Mouse (Mus musculus): ENCODE data around the gene Akap6.
"Not testable (repeated sequence)": the region's sequence is repeated elsewhere in the genome, so short reads cannot be mapped to it uniquely, and the experiment has no call there.

Akap6 gene

DNA sequence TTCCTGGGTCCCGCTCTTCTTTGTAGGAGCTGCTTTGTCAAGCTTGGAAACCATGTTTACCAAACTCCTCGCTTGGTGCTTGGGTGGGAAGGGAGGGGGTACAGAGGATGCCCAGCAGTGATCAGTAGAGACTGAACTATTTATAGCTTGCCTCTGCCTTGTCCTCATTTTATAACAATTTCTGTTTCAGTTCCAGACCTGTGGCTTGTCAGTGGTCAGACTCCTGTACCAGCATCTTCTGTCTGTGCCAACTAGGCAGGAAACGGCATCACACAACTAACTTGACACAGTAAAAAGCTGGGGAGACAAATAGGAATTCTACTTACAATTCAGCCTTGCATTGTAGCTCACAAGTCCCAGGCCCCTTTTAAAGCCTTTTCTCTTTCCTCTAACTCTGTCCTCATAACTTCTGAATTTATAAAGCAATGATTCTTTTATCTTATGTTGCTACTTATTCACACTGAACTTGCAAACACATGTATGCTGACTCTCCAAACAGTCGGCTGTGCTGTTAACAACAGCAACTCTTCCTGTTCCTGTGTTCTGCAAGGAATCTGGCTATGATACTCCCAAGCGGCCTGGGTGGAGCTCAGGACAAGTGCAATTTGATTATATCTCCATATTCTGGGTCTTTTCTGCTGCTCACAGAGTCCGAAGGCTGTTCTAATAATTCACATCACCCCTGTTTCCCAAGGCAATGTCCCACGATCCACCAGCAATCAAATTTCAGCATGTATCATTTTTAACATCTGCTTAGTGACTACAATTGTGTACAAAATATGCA is 12.9 kb downstream of the Akap6 start:
- no peak for DNase-seq (ENCODE audit: low read depth, low spot score)

DNA sequence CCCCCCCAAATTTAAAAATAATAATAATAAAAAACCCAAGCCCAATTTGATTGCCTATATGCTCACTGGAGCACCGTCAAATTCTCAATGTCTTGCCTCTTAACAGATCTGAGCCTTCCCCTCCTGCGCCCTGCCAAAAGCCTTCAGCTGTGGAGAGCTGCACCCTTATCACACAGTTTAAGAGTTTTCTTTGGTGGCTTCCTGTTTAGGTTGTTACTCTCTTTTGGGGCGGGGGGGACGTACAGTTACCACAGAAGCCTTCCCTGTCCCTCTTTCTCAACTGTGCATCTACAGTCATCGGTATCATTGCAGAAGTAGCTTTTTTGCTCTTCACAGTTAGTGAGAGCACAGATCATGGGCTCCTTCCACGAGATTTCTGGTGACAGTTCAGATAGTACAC is 19.2 kb downstream of the Akap6 start:
- DNase-seq (ENCODE audit: low read depth, low spot score): no peak

DNA sequence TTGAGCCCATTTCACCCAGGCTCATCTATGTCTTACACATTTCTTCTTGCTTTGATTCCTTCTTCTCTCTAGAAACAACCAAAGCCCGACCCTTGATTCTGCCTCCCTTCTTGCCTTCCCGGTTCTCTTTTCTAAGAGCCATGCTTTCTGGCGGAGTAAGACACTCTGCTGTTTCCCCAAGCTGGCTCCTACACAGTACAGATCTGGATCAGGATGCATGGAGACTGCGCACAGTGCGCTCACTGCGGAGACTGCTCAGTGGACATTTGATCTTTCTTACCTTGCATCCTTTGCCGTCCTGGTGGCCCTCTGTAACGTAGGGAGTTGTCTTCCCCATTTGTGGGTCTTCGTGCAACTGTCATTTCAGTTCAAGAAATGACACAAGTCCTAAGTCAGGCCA is 20.0 kb downstream of the Akap6 start:
- peak; percentile 53 for DNase-seq (ENCODE audit: low read depth, low spot score)

DNA sequence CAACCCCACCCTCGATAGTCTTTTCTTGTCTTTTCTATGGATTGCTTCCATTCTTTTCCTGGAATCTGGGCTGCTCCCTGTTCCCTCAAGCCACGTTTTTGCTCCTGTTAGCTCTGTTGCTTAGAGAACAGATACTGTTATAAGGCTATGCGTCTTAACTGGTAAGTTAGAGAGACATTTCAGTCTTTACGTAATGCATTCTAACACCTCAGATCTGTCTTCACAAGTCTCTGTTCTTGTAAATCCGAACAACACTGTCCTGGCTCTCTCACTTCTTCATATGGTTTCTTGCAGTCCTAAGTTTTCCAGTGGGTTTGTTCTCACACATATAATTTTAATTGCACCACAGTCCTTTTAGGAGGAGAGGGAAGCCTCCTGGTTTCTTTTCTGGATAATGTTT is 20.5 kb downstream of the Akap6 start:
- DNase-seq (ENCODE audit: low read depth, low spot score): peak; percentile 76

DNA sequence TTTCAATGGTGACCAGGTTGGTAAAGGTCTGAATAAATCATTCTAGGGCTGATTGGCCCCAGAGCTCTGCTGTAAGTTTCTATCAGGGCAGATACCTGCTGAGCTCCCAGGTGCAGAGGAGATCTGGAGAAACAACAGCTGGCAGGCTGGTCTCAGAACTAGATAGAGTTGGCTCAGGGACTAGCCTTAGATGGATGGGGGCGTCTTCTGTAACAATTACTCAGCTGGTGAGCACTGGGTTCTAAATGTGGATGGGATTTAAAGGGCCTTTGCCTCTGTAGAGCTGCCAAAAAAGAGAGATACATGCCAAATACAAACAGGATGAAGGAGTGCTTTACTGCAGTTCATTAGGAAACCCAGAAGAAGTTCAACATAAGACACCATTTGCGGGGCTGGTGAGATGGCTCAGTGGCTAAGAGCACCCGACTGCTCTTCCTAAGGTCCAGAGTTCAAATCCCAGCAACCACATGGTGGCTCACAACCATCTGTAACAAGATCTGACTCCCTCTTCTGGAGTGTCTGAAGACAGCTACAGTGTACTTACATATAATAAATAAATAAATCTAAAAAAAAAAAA is 24.9 kb downstream of the Akap6 start:
- peak; percentile 35 for DNase-seq (ENCODE audit: low read depth, low spot score)

DNA sequence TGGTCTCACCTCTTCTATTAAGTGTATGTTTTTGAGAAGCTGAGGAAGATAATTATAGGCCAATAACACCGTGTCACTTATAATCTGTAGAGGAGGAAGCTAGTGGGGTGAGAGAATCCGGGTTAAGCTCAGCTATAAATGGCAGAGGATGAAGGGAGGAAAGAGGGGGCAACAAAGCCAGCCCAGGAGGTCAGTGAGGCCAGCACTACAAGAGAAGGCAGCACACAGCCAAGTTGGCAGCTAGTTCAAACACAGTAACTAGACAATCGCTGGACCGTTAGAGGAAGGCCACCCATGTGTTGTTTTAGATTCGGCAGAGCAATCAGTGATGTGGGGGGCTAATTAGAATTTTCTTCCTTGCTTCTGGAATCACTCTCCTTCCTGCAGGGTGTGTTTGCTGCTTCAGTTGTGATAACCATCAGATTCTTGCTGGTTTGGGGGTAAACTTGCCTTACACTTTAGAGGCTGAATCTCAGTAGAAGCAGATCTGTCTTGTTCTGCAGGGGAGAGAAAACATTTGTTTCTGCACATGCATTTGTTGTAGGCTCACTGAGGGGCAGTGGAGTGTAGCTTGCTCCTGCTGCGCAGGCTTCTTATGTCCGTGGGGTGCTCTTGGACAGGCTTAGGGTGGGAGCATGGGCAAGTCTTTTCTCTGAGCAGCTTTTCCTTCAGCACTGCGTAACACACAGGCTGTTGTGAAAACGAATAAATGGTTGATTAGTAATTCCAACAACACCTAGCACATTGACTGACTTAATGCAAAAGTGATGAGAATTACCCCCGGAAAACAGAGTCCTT is 27.4 kb downstream of the Akap6 start:
- no peak for DNase-seq (ENCODE audit: low read depth, low spot score)

DNA sequence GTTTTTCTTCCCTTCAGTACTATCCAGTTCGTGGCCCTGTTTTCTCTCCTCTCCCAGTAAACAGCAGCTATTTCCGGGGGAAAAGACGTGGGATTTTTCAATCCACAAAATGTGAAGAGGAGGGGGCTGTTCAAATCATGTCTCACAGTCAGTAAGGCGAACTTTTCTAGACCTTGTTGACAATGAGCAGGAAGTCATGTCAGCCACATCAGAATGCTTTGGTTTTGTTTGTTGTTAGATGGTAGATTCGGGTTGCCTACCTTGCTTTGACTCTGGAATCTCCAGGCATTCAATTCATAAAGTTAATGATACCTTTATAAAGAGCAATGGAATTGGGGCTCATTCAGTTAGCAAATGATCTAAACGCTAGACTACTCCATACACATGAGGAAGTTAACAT is 30.2 kb downstream of the Akap6 start:
- DNase-seq (ENCODE audit: low read depth, low spot score): no peak

DNA sequence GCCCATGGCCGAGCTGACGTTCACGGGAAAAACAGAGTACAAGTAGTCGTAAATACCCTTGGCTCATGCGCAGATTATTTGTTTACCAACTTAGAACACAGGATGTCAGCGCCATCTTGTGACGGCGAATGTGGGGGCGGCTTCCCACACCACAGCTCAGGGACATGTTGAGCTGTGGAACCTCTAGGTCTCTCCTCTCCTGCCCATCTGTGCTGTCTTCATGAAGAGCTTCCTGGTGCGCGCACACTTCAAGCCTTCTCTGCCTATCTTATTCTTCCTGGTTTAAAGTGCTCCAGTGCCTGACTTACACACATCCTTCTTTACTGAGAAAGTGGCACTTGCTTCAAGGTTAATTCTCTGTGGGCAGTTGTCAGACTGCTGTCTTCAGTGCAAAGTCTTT is 36.0 kb downstream of the Akap6 start:
- DNase-seq (ENCODE audit: low read depth, low spot score): not testable (repeated sequence)

DNA sequence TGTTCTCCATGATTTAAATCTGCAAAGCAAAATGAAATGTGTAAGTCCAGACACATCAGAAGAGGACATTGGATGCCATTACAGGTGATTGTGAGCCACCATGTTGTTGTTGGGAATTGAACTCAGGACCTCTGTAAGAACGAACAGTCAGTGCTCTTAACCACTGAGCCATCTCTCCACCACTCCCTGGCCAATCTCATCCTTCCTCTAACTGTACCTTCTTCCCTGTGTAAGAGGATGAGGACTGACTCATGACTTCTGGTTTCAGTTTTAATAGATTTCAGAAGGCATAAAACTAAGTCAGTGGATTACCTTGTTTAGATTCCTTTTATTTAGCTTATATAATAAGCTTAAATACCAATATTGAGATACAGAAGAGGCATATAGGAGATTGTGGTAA is 38.0 kb downstream of the Akap6 start:
- DNase-seq (ENCODE audit: low read depth, low spot score): no peak

DNA sequence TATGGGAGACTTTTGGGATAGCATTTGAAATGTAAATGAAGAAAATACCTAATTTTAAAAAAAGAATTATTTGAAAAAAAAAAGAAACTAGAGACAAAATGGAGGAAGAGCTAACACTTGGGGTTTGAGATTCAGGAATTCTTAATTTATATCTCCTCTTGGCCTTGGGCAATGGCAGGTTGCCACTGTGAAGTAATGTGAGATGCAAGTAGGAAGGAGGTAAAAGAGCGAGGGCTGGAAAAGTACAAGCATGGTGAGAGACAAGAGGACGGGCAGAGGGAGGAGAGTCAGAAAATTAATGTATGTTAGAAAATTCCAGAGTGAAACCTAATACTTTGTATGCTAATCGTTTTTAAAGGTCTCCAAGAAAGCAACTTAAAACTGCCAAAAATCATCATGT is 40.1 kb downstream of the Akap6 start:
- DNase-seq (ENCODE audit: low read depth, low spot score): no peak

DNA sequence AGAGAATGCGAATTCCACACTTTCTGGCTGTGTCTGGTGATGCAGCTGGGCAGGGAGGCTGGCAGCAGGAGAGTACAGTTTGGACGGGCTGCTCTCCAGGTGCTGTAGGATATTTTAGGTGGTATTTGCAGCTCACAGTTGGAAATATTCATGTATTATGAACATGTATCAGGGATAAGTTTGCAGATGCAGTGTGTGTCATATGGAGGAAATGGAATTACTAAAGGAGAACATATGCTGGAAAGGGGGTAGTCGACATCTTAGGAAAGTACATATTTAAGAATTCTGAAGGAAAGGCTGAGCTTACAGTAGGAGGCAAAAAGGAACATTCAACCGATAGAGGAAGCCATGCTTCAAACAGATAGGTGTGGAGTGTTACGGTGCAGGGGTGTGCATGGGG is 42.6 kb downstream of the Akap6 start:
- peak; percentile 58 for DNase-seq (ENCODE audit: low read depth, low spot score)

DNA sequence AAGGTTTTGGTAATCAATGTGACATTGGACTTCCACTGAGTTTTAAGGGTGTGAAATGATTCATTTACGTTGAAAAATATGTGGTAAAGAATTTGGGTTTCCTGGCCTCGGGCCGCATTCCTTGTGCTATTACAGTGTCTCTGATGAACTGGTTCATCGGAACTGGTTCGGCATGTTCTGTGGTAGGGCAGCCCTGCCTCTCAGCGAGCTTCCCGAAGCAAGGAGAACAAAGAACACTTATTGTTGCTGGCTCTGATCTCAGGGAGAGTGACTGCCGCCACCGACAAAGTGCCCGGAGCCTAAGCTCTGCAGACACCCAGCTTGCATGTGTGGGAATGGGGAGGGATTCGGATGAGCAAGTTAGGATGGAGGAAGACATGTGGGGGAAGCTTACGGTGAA is 50.8 kb downstream of the Akap6 start:
- peak; percentile 66 for DNase-seq (ENCODE audit: low read depth, low spot score)

DNA sequence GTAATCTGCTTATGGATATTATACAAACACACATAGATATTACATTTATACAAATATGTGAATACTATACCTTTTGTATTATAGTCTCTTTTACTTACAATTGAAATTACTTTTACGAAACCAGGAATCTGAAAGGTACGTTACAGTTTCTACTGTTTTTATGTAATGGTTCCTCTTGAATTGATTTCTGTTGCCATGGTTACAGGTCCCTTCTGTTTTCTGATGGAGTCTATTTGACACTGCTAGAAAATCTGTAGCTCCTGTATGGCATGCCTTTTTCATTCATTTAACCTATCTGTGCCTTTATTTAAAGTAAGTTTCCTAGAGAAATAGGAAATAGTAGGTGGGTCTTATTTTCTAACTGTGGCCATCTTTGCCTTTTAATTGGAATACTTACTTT is 56.5 kb downstream of the Akap6 start:
- peak; percentile 37 for DNase-seq (ENCODE audit: low read depth, low spot score)

DNA sequence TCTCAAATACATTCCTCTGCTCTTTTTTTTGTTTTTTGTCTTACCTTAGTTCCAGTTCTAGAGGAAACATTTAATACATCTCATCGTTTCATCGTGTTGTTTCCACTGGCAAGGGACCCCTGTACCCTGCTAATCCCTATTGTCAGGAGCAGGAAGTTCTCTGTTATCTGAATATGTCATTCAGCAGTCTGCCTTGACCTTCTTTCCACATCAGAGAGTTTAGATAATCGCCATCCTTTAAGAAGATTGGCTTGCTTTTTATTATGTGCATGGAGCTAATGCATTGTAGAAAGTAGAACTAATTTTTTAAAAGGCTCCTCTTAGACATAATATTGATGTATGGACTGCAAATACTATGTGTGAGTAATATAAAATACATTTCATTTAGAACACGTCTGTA is 58.7 kb downstream of the Akap6 start:
- DNase-seq (ENCODE audit: low read depth, low spot score): no peak

DNA sequence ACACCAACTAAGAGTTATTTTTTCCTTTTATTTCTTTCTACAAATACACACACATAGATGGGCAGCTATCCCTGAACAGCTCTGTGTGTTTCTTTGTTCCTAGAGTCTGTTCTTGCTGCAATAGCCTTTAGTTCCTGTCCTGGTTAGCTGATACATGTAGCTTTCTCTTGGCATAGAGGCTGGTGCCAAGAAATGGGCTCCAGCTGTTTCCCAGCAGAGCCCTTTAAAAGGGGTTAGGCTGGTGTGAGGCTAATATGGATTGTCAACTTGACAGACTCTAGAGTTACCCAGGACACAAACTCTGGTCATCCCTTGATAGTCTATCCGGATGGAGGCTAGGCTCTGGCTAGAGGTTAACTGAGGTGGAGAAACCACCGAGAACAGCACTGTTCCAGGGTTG is 64.9 kb downstream of the Akap6 start:
- no peak for DNase-seq (ENCODE audit: low read depth, low spot score)

DNA sequence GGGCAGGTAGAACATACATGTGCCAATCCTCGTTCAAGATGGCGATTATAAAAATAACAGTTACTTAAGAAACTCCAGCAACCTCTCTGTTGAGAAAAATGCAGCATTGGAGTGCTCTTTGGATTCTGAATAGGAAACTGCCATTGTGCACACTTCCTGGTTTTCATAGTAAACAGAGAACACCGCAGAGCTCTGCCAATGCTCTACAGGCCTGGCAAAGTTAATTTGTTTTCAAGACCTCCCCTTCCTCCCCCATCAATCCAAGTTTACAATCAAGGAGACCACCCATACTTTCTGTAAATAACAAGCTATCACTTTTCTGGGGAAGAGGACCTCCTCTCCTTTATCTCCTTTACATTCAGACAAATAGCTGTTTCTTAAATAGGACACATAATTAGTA is 65.6 kb downstream of the Akap6 start:
- no peak for DNase-seq (ENCODE audit: low read depth, low spot score)

DNA sequence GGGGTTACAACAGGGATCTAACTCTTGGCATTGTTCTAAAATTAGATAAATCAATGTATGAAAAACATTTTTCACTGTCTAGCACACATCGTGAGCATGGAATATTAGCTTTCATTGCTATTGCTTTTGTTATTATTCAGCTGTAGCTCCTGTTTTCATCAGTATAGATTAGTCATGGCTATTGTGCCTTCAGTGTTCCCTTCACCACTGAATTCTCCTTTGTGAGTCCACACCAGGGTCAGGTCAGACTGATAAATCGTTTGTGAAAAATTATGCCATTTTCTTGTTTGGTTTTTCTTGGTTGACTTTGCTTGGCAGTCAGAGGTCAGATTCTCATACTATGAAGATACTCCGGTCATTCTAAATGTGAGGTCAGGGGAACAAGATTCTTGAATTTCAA is 70.4 kb downstream of the Akap6 start:
- no peak for DNase-seq (ENCODE audit: low read depth, low spot score)

DNA sequence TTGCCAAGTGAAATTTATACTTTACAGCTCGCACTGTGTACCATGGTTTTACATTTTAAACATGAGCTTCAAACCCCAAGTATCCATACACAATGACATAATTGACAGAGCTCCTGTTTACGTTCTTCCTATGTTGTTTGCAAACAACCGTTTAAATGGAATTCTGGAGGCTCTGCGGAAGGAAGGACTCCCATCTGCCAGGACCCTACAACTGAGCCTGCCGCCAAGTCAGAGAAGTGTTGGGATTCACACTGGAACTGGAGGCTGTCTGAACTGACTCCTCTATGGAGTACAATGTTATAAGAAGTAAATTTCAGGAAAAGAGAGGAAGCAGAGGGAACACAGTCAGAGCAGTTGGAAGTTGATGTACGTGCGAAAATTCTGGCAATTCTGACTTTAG is 72.7 kb downstream of the Akap6 start:
- DNase-seq (ENCODE audit: low read depth, low spot score): no peak

DNA sequence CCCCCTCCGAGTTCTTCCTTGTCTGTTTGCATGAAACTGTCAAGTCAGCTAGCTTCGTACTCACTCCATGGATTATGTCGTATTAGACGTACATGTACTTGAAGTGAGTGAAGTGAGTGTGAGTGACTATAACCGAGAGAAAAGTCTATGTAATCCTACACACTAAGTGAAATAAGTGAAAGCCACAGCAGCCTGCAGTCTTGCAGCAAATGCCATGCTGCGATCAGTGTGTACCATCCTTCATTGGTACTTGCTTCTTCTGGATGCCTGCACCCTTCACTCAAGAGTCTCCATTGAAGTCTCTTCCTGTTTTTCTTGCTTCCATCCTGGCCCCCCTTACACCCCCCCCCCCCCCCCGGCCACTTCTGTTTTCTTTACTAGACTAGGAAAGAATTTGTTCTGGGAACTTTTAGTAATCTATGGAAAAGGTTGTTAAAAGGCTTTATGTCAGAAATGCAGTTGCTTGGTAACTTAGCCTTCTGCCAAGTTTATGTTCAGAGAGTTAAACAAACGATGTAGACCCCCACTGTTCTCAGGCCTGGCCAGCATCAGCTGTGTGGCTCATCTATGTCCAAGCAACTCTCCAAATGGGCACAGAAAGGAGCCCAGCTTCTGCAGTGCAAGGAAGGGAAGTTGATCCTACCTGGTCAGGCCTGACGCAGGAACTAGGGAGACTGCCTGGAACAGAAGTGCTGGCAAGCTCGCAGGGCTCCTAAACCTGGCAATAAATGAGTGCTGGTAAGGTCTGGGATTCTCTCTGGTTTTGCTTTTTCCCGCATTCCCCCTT is 73.5 kb downstream of the Akap6 start:
- no peak for DNase-seq (ENCODE audit: low read depth, low spot score)

DNA sequence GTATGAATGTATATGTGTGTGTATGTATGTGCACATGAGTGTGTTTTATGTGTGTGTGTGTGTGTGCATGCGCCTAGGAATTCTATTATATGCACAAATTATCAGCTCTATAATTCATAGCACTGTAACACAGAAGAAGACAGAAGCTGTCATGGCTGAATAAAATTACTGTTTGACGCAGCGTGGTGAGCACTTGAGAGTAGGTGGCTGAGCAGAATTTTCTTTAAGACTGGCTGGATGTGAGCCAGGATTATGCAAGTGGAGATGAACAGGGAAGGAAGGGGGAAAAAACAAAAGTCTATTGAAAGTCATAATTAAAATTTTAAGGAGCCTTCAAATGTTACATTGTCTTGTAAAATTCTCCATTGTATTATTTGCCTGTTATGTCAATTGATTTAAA is 74.7 kb downstream of the Akap6 start:
- DNase-seq (ENCODE audit: low read depth, low spot score): peak; percentile 90

DNA sequence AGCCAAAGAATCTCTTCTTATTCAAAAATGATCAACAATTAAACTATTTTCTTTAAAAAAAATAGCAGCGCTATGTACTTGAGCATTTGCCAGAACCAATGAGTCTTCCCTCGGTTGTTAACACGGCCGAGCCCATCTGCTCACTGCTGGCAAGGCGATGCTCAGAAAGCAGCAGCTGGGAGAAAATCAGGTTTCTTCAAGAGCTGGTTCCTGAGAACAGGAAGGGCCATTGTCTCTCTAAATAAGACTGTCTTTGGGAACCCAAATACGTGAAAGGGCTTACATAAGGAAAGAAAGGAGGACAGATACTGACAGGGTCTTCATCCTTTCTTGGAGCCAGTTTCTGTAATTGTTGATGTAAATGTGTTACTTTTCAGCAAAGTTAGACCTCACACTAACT is 75.2 kb downstream of the Akap6 start:
- peak; percentile 88 for DNase-seq (ENCODE audit: low read depth, low spot score)

DNA sequence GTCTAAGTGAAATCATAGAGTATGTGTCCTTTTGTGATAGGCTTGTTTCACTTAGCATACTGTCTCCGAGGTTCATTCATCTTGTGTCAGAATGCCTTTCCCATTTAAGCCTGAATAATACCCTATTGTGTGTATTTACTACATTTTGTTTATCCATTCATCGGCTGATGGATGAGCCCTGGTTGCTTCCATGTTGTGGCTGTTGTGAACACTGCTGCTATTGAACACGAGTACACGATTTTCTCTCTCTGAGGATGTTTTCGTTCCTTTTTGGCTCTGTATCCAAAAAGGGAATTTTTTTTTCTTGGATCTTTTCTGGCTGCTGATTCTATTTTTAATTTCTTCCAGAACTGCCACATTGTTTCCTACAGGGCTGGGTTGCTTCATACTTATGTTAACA is 81.0 kb downstream of the Akap6 start:
- DNase-seq (ENCODE audit: low read depth, low spot score): peak; percentile 49
